Mouse (Mus musculus) lung, embryonic 15.5 days (tissue): ENCODE results near the gene Bmp7. TPM values are rescaled to one million over a fixed set of nuclear protein-coding genes. Genes with fewer than 3 reads are reported as not detected.

Experiments
- ATAC-seq: fragments of 200-750 bp; cut with Nextera tagmentation; 2 replicates; pipeline ENCODE4 v1.8.0; 2017; ENCODE audit warnings: moderate number of reproducible peaks, borderline replicate concordance; ENCODE audit not compliant: low FRiP score, low TSS enrichment; ENCODE audit errors: extremely low read depth
- H3K27ac ChIP-seq: fragments of 300-500 bp; sonication (generic); 2 replicates; pipeline ENCODE4 v1.5.1; 2015; ENCODE audit warnings: moderate library complexity, mild to moderate bottlenecking, inconsistent platforms
- H3K27me3 ChIP-seq: fragments of 300-500 bp; sonication (generic); 2 replicates; pipeline ENCODE4 v1.6.1; 2015; ENCODE audit warnings: inconsistent platforms
- H3K36me3 ChIP-seq: fragments of 300-500 bp; sonication (generic); 2 replicates; pipeline ENCODE4 v1.6.1; 2015; ENCODE audit warnings: inconsistent platforms
- H3K4me1 ChIP-seq: fragments of 300-500 bp; sonication (generic); 2 replicates; pipeline ENCODE4 v1.6.1; 2015; ENCODE audit warnings: inconsistent platforms
- H3K4me2 ChIP-seq: fragments of 300-500 bp; sonication (generic); 2 replicates; pipeline ENCODE4 v1.6.1; 2015; ENCODE audit warnings: inconsistent platforms, mild to moderate bottlenecking, moderate library complexity
- H3K4me3 ChIP-seq: fragments of 300-500 bp; sonication (generic); 2 replicates; pipeline ENCODE4 v1.5.1; 2015; ENCODE audit warnings: mild to moderate bottlenecking, inconsistent platforms
- H3K9ac ChIP-seq: fragments of 300-500 bp; sonication (generic); 2 replicates; pipeline ENCODE4 v1.6.1; 2015; ENCODE audit warnings: inconsistent platforms
- H3K9me3 ChIP-seq: fragments of 300-500 bp; sonication (generic); 2 replicates; pipeline ENCODE4 v1.6.1; 2016; ENCODE audit warnings: inconsistent platforms
- WGBS: fragments of 180-500 bp; shearing (Covaris S2); methylation state at CpG from one replicate; pipeline ENCODE4 v1.1.7; 2015; 5-methylcytosine and 5-hydroxymethylcytosine counted together
- polyA plus RNA-seq: library from polyadenylated mRNA; unstranded; fragments of >200 nt; fragmentation: Nextera tagmentation; extraction: Ambion mirVana; gene quantifications from 2 replicates; pipeline ENCODE4 v1.2.1, GENCODE M21; 2015

Bmp7 gene
- polyA plus RNA-seq, 1 experiment from 2014 or later: 7.8 TPM

- H3K4me3 ChIP-seq: no peak overlapping the region
- 43% methylated on average over 5 of the region's 5 CpGs for WGBS
- H3K27ac ChIP-seq: no peak overlapping the region
- H3K27me3 ChIP-seq: no peaks in the 10 kb centered on the region
- no peaks in the 10 kb centered on the region for H3K4me1 ChIP-seq
- no peak overlapping the region for H3K4me2 ChIP-seq
- no peak overlapping the region for H3K9ac ChIP-seq
- no peaks in the 10 kb centered on the region for H3K36me3 ChIP-seq
- no peak for ATAC-seq
- H3K9me3 ChIP-seq: no peaks in the 10 kb centered on the region
Measured at GRCm38 (mm10) chr2:172927643-172928042, 12.5 kb downstream of the Bmp7 start.

- Histone ChIP-seq H3K27ac (no peak overlapping the region), H3K9ac (no peak overlapping the region), H3K4me1 (no peaks in the 10 kb centered on the region)
Measured at GRCm38 (mm10) chr2:172926311-172926710, 13.8 kb downstream of the Bmp7 start.

GRCm38 (mm10) chr2:172924961-172925360 is 15.2 kb downstream of the Bmp7 start:
- H3K27ac ChIP-seq: no peak overlapping the region
- H3K9me3 ChIP-seq: no peaks in the 10 kb centered on the region
- no peak overlapping the region for H3K4me2 ChIP-seq
- no peaks in the 10 kb centered on the region for H3K36me3 ChIP-seq
- no peak for ATAC-seq
- no peak overlapping the region for H3K9ac ChIP-seq
- WGBS: 49% methylated on average over 6 of the region's 6 CpGs
- no peaks in the 10 kb centered on the region for H3K4me1 ChIP-seq
- H3K27me3 ChIP-seq: no peaks in the 10 kb centered on the region
- no peak overlapping the region for H3K4me3 ChIP-seq

More at GRCm38 (mm10) chr2:172926311-172926710, 13.8 kb downstream of the Bmp7 start:
- WGBS: 87% methylated on average over 4 of the region's 4 CpGs
- no peak overlapping the region for H3K4me3 ChIP-seq
- H3K27me3 ChIP-seq: no peaks in the 10 kb centered on the region
- no peaks in the 10 kb centered on the region for H3K36me3 ChIP-seq
- no peak for ATAC-seq
- no peak overlapping the region for H3K4me2 ChIP-seq
- no peaks in the 10 kb centered on the region for H3K9me3 ChIP-seq

GRCm38 (mm10) chr2:172923198-172923597 is 16.9 kb downstream of the Bmp7 start:
- Histone ChIP-seq H3K4me2 (no peak overlapping the region), H3K4me1 (no peaks in the 10 kb centered on the region), H3K27me3 (no peaks in the 10 kb centered on the region), H3K4me3 (no peak overlapping the region), H3K9ac (no peak overlapping the region), H3K9me3 (no peaks in the 10 kb centered on the region), H3K27ac (no peak overlapping the region), H3K36me3 (no peaks in the 10 kb centered on the region)
- ATAC-seq: peak; percentile 60; the same call in 1 of the 2 replicates
- WGBS: 62% methylated on average over 7 of the region's 7 CpGs

- no peak overlapping the region for H3K4me3 ChIP-seq
- H3K9ac ChIP-seq: no peak overlapping the region
- no peak overlapping the region for H3K4me2 ChIP-seq
- no peaks in the 10 kb centered on the region for H3K36me3 ChIP-seq
- ATAC-seq: no peak
- WGBS: 75% methylated on average over 5 of the region's 5 CpGs
- no peaks in the 10 kb centered on the region for H3K4me1 ChIP-seq
- no peak overlapping the region for H3K27ac ChIP-seq
- H3K27me3 ChIP-seq: no peaks in the 10 kb centered on the region
- H3K9me3 ChIP-seq: no peaks in the 10 kb centered on the region
Measured at GRCm38 (mm10) chr2:172922597-172922996, 17.5 kb downstream of the Bmp7 start.

- peak; percentile 35; the same call in 1 of the 2 replicates for ATAC-seq
- no peaks in the 10 kb centered on the region for H3K9me3 ChIP-seq
- no peaks in the 10 kb centered on the region for H3K36me3 ChIP-seq
- no peaks in the 10 kb centered on the region for H3K27me3 ChIP-seq
- H3K9ac ChIP-seq: no peak overlapping the region
- peak overlapping the region; percentile 50 for H3K27ac ChIP-seq
- H3K4me1 ChIP-seq: peaks cover 17% of the 10 kb centered on the region; the same call in 1 of the 2 replicates
- 73% methylated on average over 14 of the region's 14 CpGs for WGBS
- H3K4me2 ChIP-seq: no peak overlapping the region
- H3K4me3 ChIP-seq: no peak overlapping the region
Measured at GRCm38 (mm10) chr2:172914018-172914417, 26.1 kb downstream of the Bmp7 start.

- Histone ChIP-seq H3K27me3 (no peaks in the 10 kb centered on the region), H3K4me1 (peaks cover 17% of the 10 kb centered on the region; the same call in 1 of the 2 replicates), H3K27ac (no peak overlapping the region), H3K9ac (no peak overlapping the region), H3K9me3 (no peaks in the 10 kb centered on the region), H3K36me3 (no peaks in the 10 kb centered on the region), H3K4me2 (no peak overlapping the region), H3K4me3 (no peak overlapping the region)
- 55% methylated on average over 5 of the region's 5 CpGs for WGBS
- no peak for ATAC-seq
Measured at GRCm38 (mm10) chr2:172911715-172912114, 28.4 kb downstream of the Bmp7 start.

DNA sequence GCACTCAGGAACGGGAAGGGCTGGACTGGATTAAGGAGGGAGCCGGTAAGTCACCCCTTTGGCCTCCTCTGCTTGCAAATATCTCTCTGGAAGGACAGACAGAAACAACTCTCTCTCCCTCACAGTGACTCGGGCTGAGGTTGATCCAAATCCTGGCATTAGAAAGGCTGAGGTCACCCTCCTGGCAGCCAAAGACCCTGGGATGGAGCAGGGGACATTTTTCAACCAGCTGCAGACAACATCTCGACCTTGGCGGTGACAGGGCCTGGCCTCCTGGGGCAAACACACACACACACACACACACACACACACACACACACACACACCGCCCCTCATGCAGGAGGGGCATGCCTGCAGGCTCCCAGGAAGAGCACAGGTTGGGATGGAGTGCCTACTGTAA is 29.0 kb downstream of the Bmp7 start:
- peaks cover 17% of the 10 kb centered on the region; the same call in 1 of the 2 replicates for H3K4me1 ChIP-seq

GRCm38 (mm10) chr2:172909463-172909862 is 30.7 kb downstream of the Bmp7 start:
- no peaks in the 10 kb centered on the region for H3K9me3 ChIP-seq
- ATAC-seq: no peak
- H3K4me3 ChIP-seq: no peak overlapping the region
- 62% methylated on average over 6 of the region's 6 CpGs for WGBS
- no peak overlapping the region for H3K9ac ChIP-seq
- H3K36me3 ChIP-seq: no peaks in the 10 kb centered on the region
- no peak overlapping the region for H3K27ac ChIP-seq
- H3K4me1 ChIP-seq: peaks cover 15% of the 10 kb centered on the region; the same call in 1 of the 2 replicates
- no peak overlapping the region for H3K4me2 ChIP-seq
- H3K27me3 ChIP-seq: no peaks in the 10 kb centered on the region

More for the DNA sequence above, 29.0 kb downstream of the Bmp7 start:
- no peak overlapping the region for H3K9ac ChIP-seq
- no peak overlapping the region for H3K4me2 ChIP-seq
- 61% methylated on average over 6 of the region's 6 CpGs for WGBS
- no peaks in the 10 kb centered on the region for H3K9me3 ChIP-seq
- no peaks in the 10 kb centered on the region for H3K36me3 ChIP-seq
- no peak overlapping the region for H3K4me3 ChIP-seq
- no peak for ATAC-seq
- H3K27me3 ChIP-seq: no peaks in the 10 kb centered on the region
- no peak overlapping the region for H3K27ac ChIP-seq

GRCm38 (mm10) chr2:172906146-172906545 is 34.0 kb downstream of the Bmp7 start:
- no peak for ATAC-seq
- no peak overlapping the region for H3K9ac ChIP-seq
- H3K27me3 ChIP-seq: no peaks in the 10 kb centered on the region
- H3K36me3 ChIP-seq: no peaks in the 10 kb centered on the region
- H3K9me3 ChIP-seq: no peaks in the 10 kb centered on the region
- H3K27ac ChIP-seq: no peak overlapping the region
- no peak overlapping the region for H3K4me2 ChIP-seq
- no peak overlapping the region for H3K4me3 ChIP-seq
- no peaks in the 10 kb centered on the region for H3K4me1 ChIP-seq
- WGBS: 53% methylated on average over 9 of the region's 9 CpGs

- Histone ChIP-seq H3K36me3 (no peaks in the 10 kb centered on the region), H3K4me3 (no peak overlapping the region), H3K27ac (no peak overlapping the region), H3K27me3 (no peaks in the 10 kb centered on the region), H3K9ac (no peak overlapping the region), H3K4me2 (no peak overlapping the region), H3K9me3 (no peaks in the 10 kb centered on the region), H3K4me1 (no peaks in the 10 kb centered on the region)
- no peak for ATAC-seq
- 82% methylated on average over 5 of the region's 5 CpGs for WGBS
Measured at GRCm38 (mm10) chr2:172905057-172905456, 35.1 kb downstream of the Bmp7 start.

DNA sequence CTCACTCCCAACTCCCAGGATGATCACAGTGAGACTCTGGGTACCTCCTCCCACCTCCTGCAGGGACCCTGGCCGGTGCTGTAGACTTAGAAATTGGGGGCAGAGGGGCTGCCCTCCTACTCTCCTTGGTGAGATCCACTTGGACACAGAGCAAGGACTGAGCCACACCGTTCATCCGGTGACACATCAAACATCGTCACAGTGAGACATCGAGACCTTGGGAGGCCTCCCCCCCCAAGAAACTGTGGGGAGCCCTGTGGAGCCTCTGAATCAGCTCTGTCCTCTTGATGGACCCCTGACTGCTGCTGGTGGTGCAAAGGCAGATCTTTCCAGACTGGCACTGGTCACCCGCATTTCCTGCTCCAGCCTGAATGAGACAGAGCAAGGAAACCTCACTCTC is 35.5 kb downstream of the Bmp7 start:
- Histone ChIP-seq H3K27me3 (no peaks in the 10 kb centered on the region), H3K4me3 (no peak overlapping the region), H3K4me1 (no peaks in the 10 kb centered on the region), H3K9me3 (no peaks in the 10 kb centered on the region), H3K27ac (no peak overlapping the region), H3K36me3 (no peaks in the 10 kb centered on the region), H3K4me2 (no peak overlapping the region), H3K9ac (no peak overlapping the region)
- ATAC-seq: no peak
- 78% methylated on average over 6 of the region's 6 CpGs for WGBS

DNA sequence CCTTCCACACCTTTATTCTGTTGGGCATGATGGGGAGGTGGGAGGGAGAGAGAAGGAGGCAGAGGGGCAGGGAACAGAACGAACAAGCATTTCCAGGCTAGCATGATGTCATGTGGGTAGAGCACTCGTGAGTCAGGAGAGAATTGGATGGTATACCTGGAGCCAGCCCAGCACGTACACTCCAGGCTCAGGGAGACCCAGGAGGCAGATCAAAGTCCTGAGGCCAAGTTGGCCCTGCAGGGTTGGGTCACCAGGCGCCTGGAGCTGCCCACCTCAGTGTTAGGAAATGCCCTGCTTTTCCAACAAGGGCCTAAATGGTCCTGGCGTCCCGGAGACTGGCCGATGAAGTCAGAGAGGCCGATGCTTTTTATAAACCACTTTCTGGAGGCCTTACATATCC is 36.6 kb downstream of the Bmp7 start:
- WGBS: 73% methylated on average over 8 of the region's 8 CpGs

More for the DNA sequence above, 36.6 kb downstream of the Bmp7 start:
- Histone ChIP-seq H3K4me2 (no peak overlapping the region), H3K4me1 (no peaks in the 10 kb centered on the region), H3K36me3 (no peaks in the 10 kb centered on the region), H3K27me3 (no peaks in the 10 kb centered on the region), H3K4me3 (no peak overlapping the region), H3K9ac (no peak overlapping the region), H3K9me3 (no peaks in the 10 kb centered on the region), H3K27ac (no peak overlapping the region)
- ATAC-seq: no peak
